Mouse (Mus musculus): ENCODE measurements at regions not wholly inside any gene's neighbourhood (a gene's known extent, or its start where the extent isn't known, plus 50 kb on each side); places are given as distances from the start of the nearest gene placed in this dataset.

DNA sequence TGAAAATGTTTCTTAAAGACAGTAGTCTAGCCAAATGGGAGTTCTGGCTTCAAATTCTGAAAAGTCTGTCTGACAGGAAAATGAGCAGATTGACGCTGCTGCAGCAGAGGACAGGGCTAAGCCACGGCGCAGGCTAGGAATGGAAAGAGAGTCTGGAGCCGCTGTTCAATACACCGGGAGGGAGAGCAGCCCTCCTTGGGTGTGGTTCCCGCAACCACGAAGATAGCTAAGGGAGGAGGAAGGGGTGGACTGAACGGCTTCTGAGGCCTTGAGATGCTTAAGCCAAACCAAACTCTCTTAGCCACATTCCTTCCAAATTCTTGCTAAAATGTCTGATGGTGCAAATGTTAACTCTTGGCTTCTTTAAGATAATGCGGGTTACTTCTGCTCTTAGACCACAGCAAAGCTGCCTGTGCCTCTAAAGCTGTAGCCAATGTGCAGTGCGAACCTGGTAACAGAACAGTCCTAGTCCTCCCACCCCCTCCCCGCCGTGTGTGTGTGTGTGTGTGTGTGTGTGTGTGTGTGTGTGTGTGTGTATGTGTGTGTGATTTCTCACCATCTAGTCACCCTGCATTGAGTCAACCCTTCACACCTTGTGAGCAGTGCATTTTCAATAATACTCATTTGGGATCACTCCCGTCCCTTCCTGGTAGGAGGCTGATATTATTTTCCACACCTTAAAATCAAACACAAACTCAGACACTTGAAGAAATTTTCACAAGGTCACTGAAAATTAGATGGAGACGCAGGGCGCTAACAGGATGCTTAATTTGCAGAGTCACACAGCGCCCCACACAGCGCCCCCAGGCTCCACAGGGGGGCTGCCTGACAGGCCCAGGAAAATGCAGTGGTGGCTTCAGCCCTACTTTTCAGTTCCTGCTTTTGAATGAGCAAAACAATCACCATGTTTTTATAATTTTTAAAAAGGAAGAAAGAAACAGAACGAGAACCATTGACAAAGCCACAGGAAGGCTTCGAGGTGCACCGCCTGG is 73.2 kb upstream of the Arg1 start:
- no peaks in the 10 kb centered on the region for H3K36me3 ChIP-seq (ENCODE audit: inconsistent target)
- no peaks in the 10 kb centered on the region for H3K79me2 ChIP-seq (ENCODE audit: inconsistent target)
- no peak overlapping the region for H3K4me3 ChIP-seq (ENCODE audit: inconsistent target)
- H3K27ac ChIP-seq, result no peak overlapping the region
- 66% methylated on average over 14 of the region's 20 CpGs for WGBS (ENCODE audit: missing documents)

DNA sequence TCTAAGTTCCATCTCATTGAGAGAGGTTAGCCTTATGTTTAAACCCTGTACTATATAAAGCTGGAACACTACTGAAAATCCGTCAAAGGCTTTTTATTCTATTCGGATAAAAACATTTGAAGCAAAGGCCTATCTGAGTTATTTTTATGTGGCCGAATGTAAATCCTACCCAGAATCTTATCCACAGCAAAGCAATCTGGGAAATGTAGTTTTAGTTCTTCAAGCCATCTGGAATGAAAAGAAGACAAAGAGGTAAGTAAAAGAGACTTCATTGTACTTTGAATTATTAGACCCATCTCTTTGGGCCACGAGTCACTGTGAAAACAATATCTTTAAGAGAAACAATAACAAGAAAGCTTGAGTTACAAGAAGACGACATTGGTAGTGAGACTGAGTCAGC is 72.5 kb upstream of the Arg1 start:
- Histone ChIP-seq H3K36me3 (ENCODE audit: inconsistent target) (no peaks in the 10 kb centered on the region), H3K27ac (no peak overlapping the region), H3K79me2 (ENCODE audit: inconsistent target) (no peaks in the 10 kb centered on the region), H3K4me3 (ENCODE audit: inconsistent target) (no peak overlapping the region)
- WGBS (ENCODE audit: missing documents), result 93% methylated on average over 5 of the region's 5 CpGs

DNA sequence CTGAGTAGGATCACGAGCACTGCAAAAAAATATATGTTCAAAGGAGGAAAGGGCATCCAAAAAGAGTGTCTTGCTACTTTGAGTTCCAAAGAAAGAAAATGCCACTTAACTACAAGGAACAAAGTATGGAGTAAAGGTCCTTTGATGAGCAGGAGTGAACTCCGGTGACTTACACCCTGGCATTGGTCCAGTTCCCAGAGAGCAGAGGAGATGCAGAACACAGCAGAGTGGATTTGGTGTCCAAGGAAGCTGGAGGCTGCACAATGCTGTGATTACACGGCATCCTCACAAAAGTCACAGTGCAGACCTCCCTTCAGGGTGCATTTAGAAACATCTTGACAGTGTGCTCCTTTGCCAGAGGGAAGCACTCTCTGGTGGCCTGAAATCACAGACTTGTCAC is 70.4 kb upstream of the Arg1 start:
- Histone ChIP-seq H3K27ac (no peak overlapping the region), H3K4me3 (ENCODE audit: inconsistent target) (no peak overlapping the region), H3K36me3 (ENCODE audit: inconsistent target) (no peaks in the 10 kb centered on the region), H3K79me2 (ENCODE audit: inconsistent target) (no peaks in the 10 kb centered on the region)
- WGBS (ENCODE audit: missing documents), result 94% methylated on average over 3 of the region's 3 CpGs

DNA sequence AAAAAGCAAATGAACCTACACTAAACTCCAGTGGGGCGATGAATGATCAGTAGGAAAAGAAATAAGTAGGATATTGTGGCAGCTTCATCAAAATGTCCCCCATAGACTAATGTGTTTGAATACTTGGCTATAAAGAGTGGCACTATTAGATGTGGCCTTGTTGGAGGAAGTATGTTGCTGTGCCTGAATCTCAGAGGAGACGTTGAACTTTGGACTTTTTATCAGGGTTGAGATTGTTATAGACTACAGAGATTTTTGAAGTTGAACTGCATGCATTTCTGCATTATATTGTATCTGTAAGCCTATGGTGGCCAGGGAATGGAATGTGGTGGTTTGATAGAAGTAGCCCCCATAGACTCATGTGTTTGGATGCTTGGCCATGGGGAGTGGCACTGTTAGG is 68.5 kb upstream of the Arg1 start:
- no peak overlapping the region for H3K4me3 ChIP-seq (ENCODE audit: inconsistent target)
- H3K36me3 ChIP-seq (ENCODE audit: inconsistent target), result no peaks in the 10 kb centered on the region
- no peaks in the 10 kb centered on the region for H3K79me2 ChIP-seq (ENCODE audit: inconsistent target)
- WGBS (ENCODE audit: missing documents), result 92% methylated on average over 2 of the region's 2 CpGs
- no peak overlapping the region for H3K27ac ChIP-seq

DNA sequence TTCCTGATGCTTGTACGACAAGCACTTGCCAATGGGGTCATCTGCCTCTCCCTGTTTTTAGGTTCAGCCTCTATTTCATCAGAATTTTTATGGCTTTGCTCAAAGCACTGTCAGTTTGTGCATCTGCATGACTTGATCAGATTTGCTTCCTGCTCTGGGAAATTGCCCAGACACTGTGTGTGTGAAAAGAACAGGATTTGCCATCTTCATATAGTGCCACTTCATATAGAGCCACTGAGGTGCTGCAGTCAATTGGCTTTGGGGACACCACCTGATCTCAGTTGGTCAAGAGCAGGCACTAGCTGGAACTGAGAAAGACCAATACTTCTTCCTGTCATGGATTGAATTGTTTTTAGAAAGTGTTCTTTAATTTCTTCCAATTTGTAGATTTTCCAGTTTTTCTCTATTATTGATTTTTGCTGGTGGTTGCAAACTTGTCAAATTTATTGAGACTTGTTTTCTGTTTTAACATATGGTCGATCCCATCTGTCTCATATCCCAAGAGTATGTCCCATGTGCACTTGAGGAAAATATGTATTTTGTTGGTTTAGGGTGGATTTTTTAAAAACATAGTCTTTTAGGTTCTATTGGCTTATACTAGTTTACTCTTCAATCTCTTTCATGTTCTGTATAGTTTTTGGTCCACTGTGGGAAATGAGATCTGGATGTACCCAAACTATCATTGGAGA is 62.8 kb upstream of the Arg1 start:
- no peak overlapping the region for H3K27ac ChIP-seq
- no peak overlapping the region for H3K4me3 ChIP-seq (ENCODE audit: inconsistent target)
- WGBS (ENCODE audit: missing documents), result 95% methylated on average over 2 of the region's 2 CpGs
- H3K79me2 ChIP-seq (ENCODE audit: inconsistent target), result no peaks in the 10 kb centered on the region
- H3K36me3 ChIP-seq (ENCODE audit: inconsistent target), result no peaks in the 10 kb centered on the region

DNA sequence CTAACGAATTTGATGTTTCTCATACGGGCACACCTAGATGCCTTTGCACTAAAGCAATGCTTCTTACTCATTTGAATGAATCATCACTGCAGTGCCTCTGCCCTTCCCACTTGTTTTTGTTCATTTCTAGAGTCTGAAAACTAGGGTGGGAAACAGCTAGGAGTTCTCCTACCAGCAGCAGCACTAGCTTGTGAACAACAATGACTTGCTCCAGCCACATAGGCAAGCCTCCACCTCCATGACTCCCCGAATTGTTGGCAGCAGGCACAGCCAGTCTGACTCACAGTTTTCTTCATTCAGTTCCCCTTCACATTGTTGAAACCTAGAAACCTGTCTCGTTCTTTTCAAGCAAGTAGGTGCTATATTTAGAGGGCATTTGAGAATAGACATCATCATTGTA is 57.5 kb upstream of the Arg1 start:
- Histone ChIP-seq H3K27ac (no peak overlapping the region), H3K4me3 (ENCODE audit: inconsistent target) (no peak overlapping the region), H3K36me3 (ENCODE audit: inconsistent target) (no peaks in the 10 kb centered on the region), H3K79me2 (ENCODE audit: inconsistent target) (no peaks in the 10 kb centered on the region)
- 90% methylated on average over 4 of the region's 4 CpGs for WGBS (ENCODE audit: missing documents)

- Histone ChIP-seq H3K79me2 (ENCODE audit: inconsistent target) (no peaks in the 10 kb centered on the region), H3K4me3 (ENCODE audit: inconsistent target) (no peak overlapping the region), H3K36me3 (ENCODE audit: inconsistent target) (no peaks in the 10 kb centered on the region), H3K27ac (no peak overlapping the region)
- 96% methylated on average over 3 of the region's 3 CpGs for WGBS (ENCODE audit: missing documents)
These were observed 54.5 kb upstream of the Arg1 start for GRCm38 (mm10) chr10:24981763-24982162.
